Mouse (Mus musculus) CH12.LX (cell line): ENCODE measurements at regions not wholly inside any gene's neighbourhood (a gene's known extent, or its start where the extent isn't known, plus 50 kb on each side); places are given as distances from the start of the nearest gene placed in this dataset.

Source experiments
- DNase-seq: peaks from one replicate; pipeline ENCODE4 v3.0.0-alpha.2; 2013; ENCODE audit errors: extremely low read depth
- H3K27ac ChIP-seq: 2 replicates; pipeline ENCODE4 v1.5.1; 2012; ENCODE audit warnings: low read depth, mild to moderate bottlenecking, control low read depth, moderate library complexity; ENCODE audit not compliant: insufficient read depth
- H3K27me3 ChIP-seq: replicated peaks from 2 replicates; pipeline ENCODE3; 2012; ENCODE audit warnings: inconsistent platforms
- H3K36me3 ChIP-seq, 2 experiments: replicated peaks in 1 of 2; 2 replicates each; pipeline versions ENCODE3 to v1.6.1; 2012; ENCODE audit warnings: inconsistent platforms in 1 of 2, low read length in 1 of 2, mild to moderate bottlenecking in 1 of 2, mixed read lengths in 1 of 2, moderate library complexity in 1 of 2; ENCODE audit not compliant: control insufficient read depth in 1 of 2, insufficient read depth in 1 of 2
- H3K4me1 ChIP-seq, 2 experiments: 2 replicates each; pipeline ENCODE4 v1.6.1; 2012; ENCODE audit warnings: inconsistent platforms in 1 of 2, moderate library complexity in 1 of 2; ENCODE audit not compliant: insufficient read depth in 2 of 2, control insufficient read depth in 1 of 2
- H3K4me2 ChIP-seq: 2 replicates; pipeline ENCODE4 v1.6.1; 2012; ENCODE audit warnings: low read depth, mild to moderate bottlenecking, control low read depth; ENCODE audit not compliant: poor library complexity, insufficient read depth, severe bottlenecking
- H3K4me3 ChIP-seq, 3 experiments: fragments of 150-350 bp in 1 of 3; sonication (generic) in 1 of 3; replicated peaks in 1 of 3; 2 replicates each; pipeline versions ENCODE3 to v1.5.1; 2011 to 2012; ENCODE audit warnings: low read depth in 2 of 3, low read length in 2 of 3, mild to moderate bottlenecking in 2 of 3, moderate library complexity in 2 of 3, control low read depth in 1 of 3, improper control_type of control experiment in 1 of 3, inconsistent platforms in 1 of 3, mixed read lengths in 1 of 3; ENCODE audit not compliant: poor library complexity in 1 of 3
- H3K79me2 ChIP-seq: replicated peaks from 2 replicates; pipeline ENCODE4 v1.6.1; 2012; ENCODE audit warnings: mild to moderate bottlenecking, moderate library complexity; ENCODE audit not compliant: control insufficient read depth, poor library complexity, insufficient read depth, severe bottlenecking; ENCODE audit errors: extremely low read depth
- H3K9ac ChIP-seq: 2 replicates; pipeline ENCODE4 v1.6.1; 2012; ENCODE audit warnings: low read depth, mild to moderate bottlenecking, control low read depth, moderate library complexity; ENCODE audit not compliant: insufficient read depth
- H3K9me3 ChIP-seq: replicated peaks from 2 replicates; pipeline ENCODE3; 2012; ENCODE audit warnings: low read length, inconsistent platforms, mixed read lengths
- BHLHE40 ChIP-seq: IDR thresholded peaks from 2 replicates; pipeline ENCODE4 v1.6.1; 2011; ENCODE audit warnings: mild to moderate bottlenecking, low read depth, low read length, improper control_type of control experiment
- CHD1 ChIP-seq: IDR thresholded peaks from 2 replicates; pipeline ENCODE4 v1.6.1; 2012; ENCODE audit warnings: low read depth, low read length, improper control_type of control experiment, inconsistent platforms
- CHD2 ChIP-seq: IDR thresholded peaks from 2 replicates; pipeline ENCODE4 v1.6.1; 2011; ENCODE audit warnings: low read length, improper control_type of control experiment
- E2F4 ChIP-seq: IDR thresholded peaks from 2 replicates; pipeline ENCODE4 v1.6.1; 2011; ENCODE audit warnings: low read depth, low read length, improper control_type of control experiment; ENCODE audit not compliant: insufficient replicate concordance
- IRF4 ChIP-seq: IDR thresholded peaks from 2 replicates; pipeline ENCODE4 v1.6.1; 2014; ENCODE audit warnings: low read depth, mild to moderate bottlenecking, inconsistent platforms, low read length, improper control_type of control experiment
- JUN ChIP-seq: IDR thresholded peaks from 2 replicates; pipeline ENCODE4 v1.6.1; 2011; ENCODE audit warnings: low read depth, mild to moderate bottlenecking, low read length, improper control_type of control experiment, moderate library complexity; ENCODE audit not compliant: insufficient read depth
- MAX ChIP-seq: IDR thresholded peaks from 2 replicates; pipeline ENCODE4 v1.6.1; 2011; ENCODE audit warnings: low read length, improper control_type of control experiment
- MAZ ChIP-seq: IDR thresholded peaks from 2 replicates; pipeline ENCODE4 v1.6.1; 2012; ENCODE audit warnings: low read depth, mild to moderate bottlenecking, inconsistent platforms, low read length, improper control_type of control experiment, moderate library complexity
- MEF2A ChIP-seq: IDR thresholded peaks from 2 replicates; pipeline ENCODE4 v1.6.1; 2014; ENCODE audit warnings: low read depth, mild to moderate bottlenecking, inconsistent platforms, low read length, improper control_type of control experiment, borderline replicate concordance
- MXI1 ChIP-seq: IDR thresholded peaks from 2 replicates; pipeline ENCODE4 v1.6.1; 2011; ENCODE audit warnings: mild to moderate bottlenecking, low read depth, low read length, improper control_type of control experiment
- MYC ChIP-seq: IDR thresholded peaks from 2 replicates; pipeline ENCODE4 v1.6.1; 2011; ENCODE audit warnings: low read depth, mild to moderate bottlenecking, improper control_type of control experiment, low read length
- PAX5 ChIP-seq: IDR thresholded peaks from 2 replicates; pipeline ENCODE4 v1.6.1; 2012; ENCODE audit warnings: low read length, inconsistent platforms, mixed read lengths
- RAD21 ChIP-seq: IDR thresholded peaks from 2 replicates; pipeline ENCODE4 v1.6.1; 2011; ENCODE audit warnings: low read depth, mild to moderate bottlenecking, low read length, improper control_type of control experiment, moderate library complexity
- TCF12 ChIP-seq: IDR thresholded peaks from 2 replicates; pipeline ENCODE4 v1.6.1; 2014; ENCODE audit warnings: low read depth, mild to moderate bottlenecking, inconsistent platforms, low read length, improper control_type of control experiment
- USF2 ChIP-seq: conservative IDR thresholded peaks from 2 replicates; pipeline ENCODE4 v1.6.1; 2011; ENCODE audit warnings: low read depth, low read length, improper control_type of control experiment
- ZNF384 ChIP-seq: IDR thresholded peaks from 2 replicates; pipeline ENCODE4 v1.6.1; 2012; ENCODE audit warnings: low read depth, low read length, improper control_type of control experiment, inconsistent platforms
- dilution Hi-C: fragments of 300-500 bp; cut with MboI; formaldehyde crosslinking; loops from 2 replicates; pipeline ENCODE4 v1.14.3; 2020; ENCODE audit warnings: low sequenced_read_pairs; ENCODE audit not compliant: extremely low pct_unique_long_range_greater_than_20kb, extremely low pct_ligation_motif_present
- in situ Hi-C: fragments of 300-500 bp; cut with MboI; formaldehyde crosslinking; loops from 3 replicates; pipeline ENCODE4 v1.14.3; 2019; ENCODE audit warnings: low sequenced_read_pairs, low pct_ligation_motif_present, low pct_unique_long_range_greater_than_20kb, mixed read lengths

- dilution Hi-C loops: no loop called here
These were observed 109.7 kb upstream of the Tprg start for GRCm38 (mm10) chr16:25176870-25177269.

GRCm38 (mm10) chr16:25178055-25178454 lies 108.6 kb upstream of the Tprg start:
- dilution Hi-C loops (no loop called here), in situ Hi-C loops (no loop called here)
- H3K9ac ChIP-seq: no peak overlapping the region
- TF ChIP-seq MAZ: no peak
- TF ChIP-seq MEF2A: 0 out of 2 replicates have a peak, but pooled peaks have one; percentile 20
- peaks cover 0 to 7% of the 10 kb centered on the region in 2 experiments; a peak in 2 of 4 replicates for H3K4me1 ChIP-seq
- no peak overlapping the region for H3K27ac ChIP-seq
- H3K4me2 ChIP-seq: no peak overlapping the region
- no peak overlapping the region for H3K4me3 ChIP-seq
- no peaks in the 10 kb centered on the region for H3K27me3 ChIP-seq
- H3K9me3 ChIP-seq: no peaks in the 10 kb centered on the region
- H3K79me2 ChIP-seq: no peaks in the 10 kb centered on the region
- peak; percentile 37 for DNase-seq
- H3K36me3 ChIP-seq: no peaks in the 10 kb centered on the region

More at GRCm38 (mm10) chr16:25176870-25177269, 109.7 kb upstream of the Tprg start:
- H3K4me2 ChIP-seq: no peak overlapping the region
- H3K9ac ChIP-seq: no peak overlapping the region
- H3K27me3 ChIP-seq: no peaks in the 10 kb centered on the region
- H3K9me3 ChIP-seq: no peaks in the 10 kb centered on the region
- H3K4me1 ChIP-seq: peaks cover 0 to 7% of the 10 kb centered on the region in 2 experiments; a peak in 2 of 4 replicates
- H3K4me3 ChIP-seq: no peak overlapping the region
- no peak for TF ChIP-seq CHD1
- no peak for TF ChIP-seq MYC
- TF ChIP-seq ZNF384: no peak
- no peak for DNase-seq
- no peak overlapping the region for H3K27ac ChIP-seq
- H3K36me3 ChIP-seq: no peaks in the 10 kb centered on the region
- no peaks in the 10 kb centered on the region for H3K79me2 ChIP-seq
- in situ Hi-C loops: no loop called here

GRCm38 (mm10) chr16:25181939-25182338 lies 104.7 kb upstream of the Tprg start:
- Histone ChIP-seq H3K4me2 (no peak overlapping the region), H3K27me3 (no peaks in the 10 kb centered on the region)
- in situ Hi-C loops: no loop called here

More at GRCm38 (mm10) chr16:25181939-25182338, 104.7 kb upstream of the Tprg start:
- TF ChIP-seq MXI1 (no peak), IRF4 (no peak), RAD21 (no peak), PAX5 (no peak), USF2 (no peak), CHD2 (no peak), BHLHE40 (no peak), MEF2A (no peak), JUN (no peak), MAX (no peak), TCF12 (no peak), E2F4 (no peak)
- TF ChIP-seq, all 38 proteins: peak for 0
- dilution Hi-C loops: no loop called here
- H3K79me2 ChIP-seq: no peaks in the 10 kb centered on the region
- H3K9ac ChIP-seq: no peak overlapping the region
- H3K4me3 ChIP-seq: no peak overlapping the region
- no peak for DNase-seq
- no peaks in the 10 kb centered on the region for H3K36me3 ChIP-seq
- peaks cover 0 to 7% of the 10 kb centered on the region in 2 experiments; a peak in 2 of 4 replicates for H3K4me1 ChIP-seq
- no peaks in the 10 kb centered on the region for H3K9me3 ChIP-seq
- no peak overlapping the region for H3K27ac ChIP-seq
